Mouse (Mus musculus): ENCODE measurements around the gene Bag6. TPM values are rescaled to one million over a fixed set of nuclear protein-coding genes. Genes with fewer than 3 reads are reported as not detected.
A peak's percentile ranks its signal among the peaks of the same experiment; 100 is the strongest.

The Bag6 gene
- total RNA-seq, 2 experiments from 2014 or later: 285 to 291 TPM

DNA sequence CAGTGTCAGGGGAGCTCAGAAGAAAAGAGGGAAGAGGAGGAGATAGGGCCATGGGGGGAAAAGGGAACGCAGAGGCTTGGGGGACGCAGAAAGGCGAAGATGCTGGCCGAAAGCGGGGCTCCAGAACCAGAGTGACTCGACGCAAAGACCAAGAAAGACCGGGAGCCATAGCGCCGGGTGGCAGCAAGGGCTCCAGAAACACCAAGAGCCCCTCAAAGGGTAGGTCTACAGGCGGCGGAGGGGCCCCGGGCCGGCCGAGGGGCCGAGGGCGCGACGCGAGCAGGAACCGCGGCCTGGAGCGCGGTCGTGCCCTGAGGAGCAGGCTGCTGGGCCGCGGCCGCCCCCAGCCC is 29.2 kb downstream of the Bag6 start:
- intact Hi-C loops (cut with DNase I): loop anchor here (5.0 kb wide), 1 partner anchor 37 kb away; the partner anchor contains the start of gene D17H6S53E
- no peak for DNase-seq

DNA sequence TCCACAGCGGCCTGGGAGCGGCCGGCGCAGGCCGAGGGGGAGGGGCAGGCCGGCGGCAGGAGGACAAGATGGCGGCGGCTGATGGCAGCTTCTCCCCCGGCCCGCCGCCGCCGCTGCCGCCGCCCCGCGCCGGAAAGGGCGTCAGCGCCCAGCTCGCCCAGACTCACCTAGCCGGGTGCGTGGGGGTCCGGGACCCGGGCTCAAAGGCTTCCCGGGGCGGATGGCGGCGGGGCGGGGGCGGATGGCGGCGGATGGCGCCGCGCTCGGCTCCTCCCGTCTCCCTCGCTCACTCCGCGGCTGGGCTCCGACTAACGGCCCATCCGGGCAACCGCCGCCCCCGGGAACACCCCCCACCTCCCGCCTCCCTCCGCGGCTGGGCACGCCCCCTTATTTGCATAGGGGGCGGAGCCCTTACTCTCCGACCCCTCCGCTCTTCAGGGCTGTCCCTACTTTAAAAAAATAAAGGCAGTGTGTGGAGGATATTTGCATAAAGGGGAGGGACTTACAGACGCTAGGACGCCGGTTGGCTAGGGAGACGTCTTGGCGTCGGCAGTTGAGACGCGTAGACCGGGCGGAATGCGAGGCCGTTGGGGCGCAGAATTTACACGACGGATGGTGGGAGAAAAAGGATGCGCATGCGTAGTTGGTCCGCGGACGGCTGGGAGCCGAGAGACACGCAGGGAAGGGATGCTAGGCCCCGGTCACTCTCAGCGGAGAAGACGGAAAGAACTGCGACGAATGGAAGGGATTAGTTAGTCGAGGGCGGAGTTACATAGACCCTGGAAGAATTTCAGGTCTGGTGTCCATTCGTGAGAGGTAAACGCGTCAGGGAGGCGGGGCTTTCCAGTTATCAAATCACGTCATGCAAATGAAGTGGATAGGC is 29.8 kb downstream of the Bag6 start, which contains the start of gene Prrc2a:
TSS of gene Prrc2a (minus strand) at position 330 of the 883 bp plus-strand sequence.
- intact Hi-C loops (cut with DNase I): loop anchor here (5.0 kb wide), 1 partner anchor 38 kb away; the partner anchor contains the start of gene D17H6S53E
- peak; percentile 99 for DNase-seq

GRCm38 (mm10) chr17:35165451-35166155 is 30.6 kb downstream of the Bag6 start:
- intact Hi-C loops (cut with DNase I): loop anchor here (2.0 kb wide), 1 partner anchor 67 kb away; the partner anchor contains the start of gene Atp6v1g2
- no peak for DNase-seq

- intact Hi-C loops (cut with DNase I): loop anchor here (2.0 kb wide), 1 partner anchor 66 kb away; the partner anchor contains the start of gene Atp6v1g2
- DNase-seq: peak; percentile 55 to 69
These were observed 31.5 kb downstream of the Bag6 start for GRCm38 (mm10) chr17:35166352-35167035.

DNA sequence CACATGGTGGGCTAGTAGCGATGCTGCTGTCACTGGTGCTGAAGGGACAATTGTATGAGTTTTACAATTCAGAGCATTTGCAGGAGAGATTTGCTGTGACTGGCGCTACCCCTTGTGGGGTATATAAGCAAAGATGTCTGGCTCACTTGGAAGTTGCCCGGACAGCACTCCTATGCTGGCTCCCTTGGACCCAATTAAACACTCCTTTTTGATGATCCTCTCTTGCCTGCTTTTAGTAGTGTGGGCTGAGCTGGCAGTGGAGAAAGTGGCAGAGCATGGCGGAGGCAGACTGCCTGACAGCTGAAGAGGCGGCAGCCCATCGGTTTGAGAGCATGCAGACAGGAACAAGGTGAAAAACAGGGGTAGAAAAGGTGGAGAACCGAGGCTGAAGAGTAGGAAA is 32.8 kb downstream of the Bag6 start:
- intact Hi-C loops (cut with DNase I): loop anchor here (2.0 kb wide), 1 partner anchor 65 kb away; the partner anchor contains the start of gene Atp6v1g2
- DNase-seq: no peak

DNA sequence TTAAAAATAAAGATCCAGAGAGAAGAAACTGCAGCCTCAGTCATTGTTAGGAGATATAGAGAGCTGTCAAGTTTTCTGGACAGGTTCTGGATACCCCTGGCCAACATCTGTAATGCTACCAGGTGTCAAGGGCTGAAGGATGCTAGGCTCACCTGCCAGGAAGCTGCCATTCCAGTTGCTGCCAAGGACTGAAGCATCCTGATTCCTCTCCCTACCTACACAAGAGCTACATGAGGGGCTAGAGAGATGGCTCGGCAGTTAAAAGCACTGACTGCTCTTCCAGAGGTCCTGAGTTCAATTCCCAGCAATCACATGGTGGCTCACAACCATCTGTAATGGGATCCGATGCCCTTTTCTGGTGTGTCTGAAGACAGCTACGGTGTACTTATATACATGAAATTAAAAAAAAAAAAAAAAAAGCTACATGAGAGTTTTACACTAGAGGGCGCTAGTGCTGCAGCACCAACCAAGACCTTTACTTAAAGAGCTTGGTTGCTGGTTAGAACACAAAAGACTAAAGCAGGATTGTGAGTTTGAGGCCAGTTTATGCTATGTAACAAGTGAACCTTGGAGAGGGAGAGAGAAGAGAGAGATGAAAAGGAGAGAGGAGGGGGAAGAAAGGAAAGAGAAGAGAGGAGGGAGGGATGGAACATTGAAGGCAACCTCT is 33.7 kb downstream of the Bag6 start:
- DNase-seq: no peak
- intact Hi-C loops (cut with DNase I): no loop called here

- intact Hi-C loops (cut with DNase I): no loop called here
- no peak for DNase-seq
These were observed 37.7 kb downstream of the Bag6 start for GRCm38 (mm10) chr17:35172445-35173234.

DNA sequence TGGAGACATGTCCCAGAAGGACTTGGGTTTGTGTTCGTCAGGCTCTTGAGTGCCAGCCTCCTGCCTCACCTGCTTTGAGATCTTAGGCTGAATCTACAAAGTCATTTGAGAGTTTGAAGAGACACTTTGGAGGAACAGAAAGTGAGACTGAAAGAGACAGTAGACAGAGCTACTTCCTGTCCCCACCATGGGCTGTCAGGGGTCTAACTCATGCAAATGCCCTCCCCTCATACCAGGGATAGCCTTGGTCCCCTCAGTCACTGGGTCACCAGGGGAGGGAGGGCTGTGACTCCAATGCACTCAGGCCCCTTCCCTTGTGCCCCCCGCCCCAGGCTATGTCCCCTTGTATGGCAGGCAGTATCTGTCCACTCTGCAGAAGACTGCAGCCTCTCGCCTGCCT is 38.4 kb downstream of the Bag6 start:
- intact Hi-C loops (cut with DNase I): no loop called here
- no peak for DNase-seq

GRCm38 (mm10) chr17:35174201-35174977 is 39.4 kb downstream of the Bag6 start:
- no peak for DNase-seq
- intact Hi-C loops (cut with DNase I): no loop called here

- DNase-seq: no peak
- intact Hi-C loops (cut with DNase I): no loop called here
These were observed 40.4 kb downstream of the Bag6 start for GRCm38 (mm10) chr17:35175382-35175781.

DNA sequence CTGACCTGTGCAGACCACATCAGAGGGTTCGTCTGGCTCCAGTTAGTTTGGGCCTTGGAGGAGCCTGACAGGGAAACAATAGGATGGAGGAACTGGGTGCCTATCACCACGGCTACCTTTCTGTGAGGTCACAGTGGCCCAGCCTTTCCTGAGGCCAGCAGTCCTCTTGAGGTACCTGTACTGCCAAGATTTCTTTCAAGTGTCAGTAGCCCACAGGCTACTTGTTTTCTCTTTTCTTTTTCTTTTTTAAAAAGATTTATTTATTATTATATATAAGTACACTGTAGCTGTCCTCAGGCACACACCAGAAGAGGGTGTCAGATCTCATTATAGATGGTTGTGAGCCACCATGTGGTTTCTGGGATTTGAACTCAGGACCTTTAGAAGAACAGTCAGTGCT is 41.0 kb downstream of the Bag6 start, which contains the start of gene Aif1:
TSS of gene Aif1 (minus strand) at position 101 of the 400 bp plus-strand sequence.
- no peak for DNase-seq
- intact Hi-C loops (cut with DNase I): no loop called here

- DNase-seq: peak; percentile 77 to 83
- intact Hi-C loops (cut with DNase I): loop anchor here (1.0 to 2.0 kb wide), 3 partner anchors 16 to 58 kb away; partner anchors contain the start of gene Ltb
These were observed 43.5 kb downstream of the Bag6 start for GRCm38 (mm10) chr17:35178528-35178927.

DNA sequence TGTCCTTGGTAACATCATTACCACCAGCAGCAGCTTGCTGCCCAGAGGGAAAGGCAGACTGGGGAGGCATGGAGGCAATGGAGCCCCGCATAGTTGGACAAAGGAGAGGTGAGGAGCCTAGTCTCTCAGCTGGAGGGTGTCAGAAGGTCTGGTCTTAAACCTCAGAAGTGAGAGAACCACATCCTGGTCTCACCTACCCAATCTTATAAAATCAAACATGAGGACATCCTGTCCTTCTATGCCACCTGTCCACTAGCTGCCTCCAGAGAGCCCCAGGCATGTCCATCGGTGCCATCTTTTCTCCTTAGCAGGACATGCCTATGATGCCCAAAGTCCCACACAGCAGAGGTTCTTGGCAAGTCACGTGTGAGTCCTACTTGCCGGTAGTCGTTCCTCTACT is 45.1 kb downstream of the Bag6 start:
- no peak for DNase-seq
- intact Hi-C loops (cut with DNase I): no loop called here

GRCm38 (mm10) chr17:35185639-35186611 is 50.9 kb downstream of the Bag6 start:
- intact Hi-C loops (cut with DNase I): no loop called here
- DNase-seq: peak; percentile 72 to 83

DNA sequence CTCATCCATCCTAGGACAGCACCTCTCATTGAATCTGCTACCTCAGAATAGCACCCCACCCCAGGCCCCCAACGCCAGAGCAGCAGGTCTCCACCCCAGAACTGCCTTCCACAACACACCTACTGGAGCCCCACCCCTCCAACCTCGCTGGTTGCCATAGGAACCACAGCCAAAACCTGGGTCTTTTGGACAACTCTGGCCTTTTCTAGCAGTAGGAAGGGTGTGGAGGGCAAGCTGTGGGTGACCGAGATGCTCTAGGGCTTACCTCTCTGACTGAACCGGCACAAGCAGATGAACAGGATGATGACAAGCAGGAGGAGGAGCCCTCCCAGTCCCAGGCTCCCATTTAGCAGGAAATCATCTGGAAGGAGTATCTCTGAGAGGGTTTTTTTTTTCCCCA is 51.7 kb downstream of the Bag6 start:
- DNase-seq: peak in 1 of 2 experiments; percentile 50

DNA sequence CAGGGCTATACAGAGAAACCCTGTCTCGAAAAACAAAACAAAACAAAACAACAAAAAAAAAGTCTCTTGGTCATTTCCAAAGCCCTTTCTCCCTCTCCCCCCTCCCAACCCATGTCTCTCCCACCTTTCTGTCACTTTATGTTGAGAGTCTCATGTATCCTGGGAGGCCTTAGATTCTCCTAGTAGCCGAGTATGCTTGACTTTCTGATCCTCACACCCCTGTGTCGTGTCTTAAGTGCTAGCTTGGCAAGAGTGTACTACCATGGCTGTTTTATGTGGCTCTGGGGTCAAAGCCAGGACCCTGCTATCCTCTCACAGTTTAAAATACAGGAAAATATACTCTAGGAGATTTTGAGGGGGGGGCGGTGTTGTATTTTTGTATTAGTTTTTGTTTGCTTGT is 52.4 kb downstream of the Bag6 start:
- no peak for DNase-seq

More for the DNA sequence above, 51.7 kb downstream of the Bag6 start:
- intact Hi-C loops (cut with DNase I): no loop called here

DNA sequence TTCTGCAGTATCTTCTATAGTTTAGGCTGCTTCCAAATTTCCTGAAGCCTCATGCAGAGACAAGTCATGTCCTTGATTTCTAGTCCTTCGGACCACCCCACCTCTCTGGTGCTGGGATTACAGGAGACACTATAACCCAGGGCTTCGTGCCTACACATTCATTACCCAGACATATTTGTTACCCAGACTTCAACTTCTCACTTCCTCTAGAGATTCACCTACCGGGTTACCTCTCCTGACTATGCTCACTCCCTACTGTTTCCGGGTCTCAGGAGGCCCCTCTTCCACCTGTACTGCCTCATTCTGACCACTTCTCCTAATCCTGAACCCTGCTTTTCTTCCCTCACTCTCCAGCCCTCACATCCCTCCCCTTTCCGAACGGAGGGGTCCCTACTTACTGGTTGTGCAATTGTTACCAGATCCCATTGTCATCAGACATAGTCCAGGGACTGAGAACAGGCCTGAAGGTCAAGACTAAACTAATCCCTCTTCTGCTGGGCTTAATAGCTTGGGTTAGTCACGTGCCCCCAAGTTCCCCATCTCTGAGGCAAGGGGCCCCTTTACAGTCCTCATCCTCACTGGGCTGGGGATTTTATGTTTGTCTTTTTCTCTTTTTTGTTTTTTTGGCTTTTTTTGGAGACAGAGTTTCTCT is 53.1 kb downstream of the Bag6 start, which contains the start of gene Lst1:
TSS of gene Lst1 (minus strand) at position 481 of the 652 bp plus-strand sequence.
- DNase-seq: no peak
- intact Hi-C loops (cut with DNase I): no loop called here

More for the DNA sequence above, 52.4 kb downstream of the Bag6 start:
- intact Hi-C loops (cut with DNase I): no loop called here
